Mouse (Mus musculus) T-cell, adult 2 months (primary cell): ENCODE results near the gene Mrpl55.

Source experiments
- DNase-seq: peaks from one replicate; pipeline ENCODE4 v3.0.0; 2022; ENCODE audit warnings: low spot score

Mrpl55 gene

DNA sequence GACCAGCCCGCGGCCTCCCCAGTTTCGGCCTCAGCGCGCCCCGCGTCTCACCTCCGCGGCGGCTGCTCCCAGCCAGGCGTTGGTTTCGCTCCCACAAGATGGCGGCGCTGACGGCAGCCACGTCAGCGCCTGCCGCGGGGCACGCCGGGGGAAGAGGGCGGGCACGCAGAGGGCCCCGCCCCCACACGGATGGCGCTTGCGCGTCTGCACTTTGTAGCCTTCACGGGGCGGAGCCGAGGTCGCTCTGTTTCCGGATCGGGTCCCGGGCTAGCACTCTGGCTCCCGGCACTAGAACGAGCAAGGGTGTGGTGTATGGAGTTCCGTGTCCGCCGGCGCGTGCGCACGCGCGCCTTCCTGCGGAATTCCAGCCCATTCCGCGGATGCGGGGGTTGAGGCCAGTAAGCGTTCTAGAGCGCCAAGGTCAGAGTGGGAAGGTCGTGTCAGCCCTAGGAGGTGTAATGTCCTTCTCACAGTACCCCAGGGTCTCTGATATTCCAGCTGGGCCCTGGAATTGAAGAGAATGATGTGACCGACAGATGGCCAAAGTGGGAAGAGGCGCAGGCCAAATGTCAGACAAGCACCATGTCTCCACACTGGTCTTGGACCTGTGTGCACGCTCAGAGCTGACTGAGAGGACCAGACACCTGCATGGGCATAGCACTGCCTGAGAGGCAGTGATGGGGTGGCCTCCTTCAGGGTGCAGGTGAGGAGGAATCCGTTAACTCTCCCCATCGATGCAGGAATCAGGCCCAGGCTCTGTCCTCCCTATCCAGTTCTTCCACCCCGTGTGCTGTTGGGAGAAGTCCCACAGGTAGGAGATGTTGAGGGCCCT lies 26.1 kb downstream of the Mrpl55 start, which contains the start of gene Arf1:
Gene Arf1, minus strand, starts transcription at position 149 of the 832 bp plus-strand sequence.
- DNase-seq, result peak; percentile 96

DNA sequence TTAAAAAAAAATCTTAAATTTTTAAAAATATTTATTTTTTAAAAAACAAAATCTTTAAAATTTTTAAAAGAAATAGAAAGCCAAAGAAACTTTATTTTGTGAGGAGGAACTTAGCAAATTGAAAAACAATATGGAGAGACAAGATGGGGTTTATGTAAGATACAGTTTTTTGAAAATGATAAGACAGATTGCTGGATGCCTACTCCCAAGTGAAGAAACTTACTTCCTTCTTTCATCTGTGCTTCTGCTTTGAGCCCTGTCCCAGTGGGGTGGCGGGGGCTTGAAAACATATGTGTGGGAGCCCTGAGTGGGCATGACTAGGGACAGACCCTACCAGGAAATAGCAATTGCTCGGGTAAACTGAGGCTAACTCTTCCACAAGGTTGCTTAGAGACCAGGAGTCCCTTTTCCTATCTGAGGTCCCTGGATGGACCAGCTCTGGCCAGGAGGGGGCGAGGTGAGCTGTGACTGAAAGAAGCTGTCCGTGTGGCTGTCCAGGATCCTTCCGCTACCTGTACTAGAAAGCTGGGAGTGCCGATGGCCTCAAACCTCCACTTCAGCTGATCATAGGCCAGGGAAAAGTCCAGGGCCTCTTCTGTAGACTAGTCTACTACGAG lies 28.0 kb downstream of the Mrpl55 start:
- peak; percentile 46 for DNase-seq

- DNase-seq, result no peak
These were observed 30.5 kb downstream of the Mrpl55 start for GRCm38 (mm10) chr11:59232797-59233196.

GRCm38 (mm10) chr11:59238525-59239427 lies 36.5 kb downstream of the Mrpl55 start:
- DNase-seq, result peak; percentile 12

DNA sequence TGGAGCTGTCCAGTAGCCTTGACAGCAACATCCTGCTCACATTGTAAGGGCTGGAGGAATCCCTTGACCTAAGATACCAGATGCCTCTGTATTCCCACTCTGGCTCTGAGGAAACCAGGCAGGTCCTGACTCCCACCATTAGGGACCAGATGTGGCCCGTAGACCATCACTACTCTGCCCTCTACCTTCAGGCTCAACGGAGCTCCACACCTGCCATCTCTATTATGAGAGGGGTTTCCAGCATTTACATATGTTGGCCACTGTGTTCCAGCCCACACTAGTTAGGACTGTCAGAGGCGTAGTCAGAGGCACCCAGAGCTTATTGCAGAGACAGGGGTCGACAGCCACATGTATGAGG lies 37.1 kb downstream of the Mrpl55 start:
- no peak for DNase-seq

DNA sequence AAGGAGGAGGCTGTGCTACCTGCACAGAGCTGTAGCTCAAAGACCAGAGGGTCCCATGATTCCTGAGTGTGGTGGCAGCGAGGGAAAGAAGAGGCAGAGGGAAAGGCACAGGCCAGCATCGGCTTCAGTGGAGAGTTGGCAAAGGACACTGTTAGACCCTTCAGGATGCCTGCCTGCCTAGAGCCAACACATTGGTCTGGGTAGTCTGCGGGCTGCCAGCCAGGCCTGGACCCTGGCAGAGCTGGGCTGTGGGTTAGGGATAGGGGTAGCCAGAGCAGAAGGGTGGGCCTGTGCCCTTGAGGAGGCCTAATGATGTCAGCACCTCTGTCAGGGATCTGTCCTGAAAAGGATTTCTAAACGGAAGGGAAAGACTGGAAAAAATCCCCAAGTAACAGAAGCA lies 37.5 kb downstream of the Mrpl55 start:
- no peak for DNase-seq

GRCm38 (mm10) chr11:59241841-59242240 lies 39.6 kb downstream of the Mrpl55 start:
- DNase-seq, result no peak

GRCm38 (mm10) chr11:59243856-59244255 lies 41.6 kb downstream of the Mrpl55 start:
- no peak for DNase-seq

DNA sequence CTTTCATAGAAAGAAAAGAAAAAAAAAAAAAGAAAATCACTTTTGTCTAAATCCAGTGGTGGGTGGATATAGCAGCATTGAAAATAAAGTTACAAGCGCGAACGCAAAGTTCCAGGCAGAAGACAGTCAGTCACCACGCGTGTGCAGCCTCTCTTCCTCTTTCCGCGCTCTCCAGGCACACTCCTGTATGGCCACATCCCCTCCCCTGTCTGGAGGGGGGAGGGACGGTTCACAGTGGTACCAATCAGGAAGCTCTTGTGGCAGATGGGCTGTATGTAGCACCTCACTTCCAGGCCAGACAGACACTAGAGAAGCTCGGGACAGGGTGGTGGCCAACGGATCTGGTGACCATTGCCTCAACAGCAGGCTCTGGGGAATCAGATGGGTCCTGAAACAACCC lies 45.8 kb downstream of the Mrpl55 start:
- no peak for DNase-seq
